Mouse (Mus musculus): ENCODE data around the gene 4930438A08Rik.

- TF ChIP-seq CTCF (IDR thresholded peaks at IDR 0.05; ENCODE audit: control insufficient read depth, insufficient read depth, low read length) (no peak), POLR2A (IDR thresholded peaks at IDR 0.05; ENCODE audit: borderline replicate concordance, control insufficient read depth, low read depth, low read length) (no peak)
Observed at GRCm38 (mm10) chr11:58314069-58314468, 39.5 kb downstream of the 4930438A08Rik start.
